8 mouse cellular contexts compared by ENCODE assay signal in genomic region chr13:93191831-93192645, GRCm38 (mm10). TPM values are rescaled to one million over a fixed set of nuclear protein-coding genes. Genes with fewer than 3 reads are reported as not detected.
A peak's percentile ranks its signal among the peaks of the same experiment; 100 is the strongest.
DNase-seq lines count a peak whose midpoint lies in the region; ATAC-seq lines count a peak whose summit lies in the region.

Gene Tent2, minus strand, starts transcription at chr13:93192385.

- DNase-seq in NIH3T3 (ENCODE audit: low read depth) = peak; percentile 96
- DNase-seq in cerebellum, postnatal 10 days = peak; percentile 94 to 96
- peak; percentile 93 for DNase-seq in frontal cortex, postnatal 10 days (ENCODE audit: low spot score in 2 of 2)
- peak; percentile 90 to 96 for DNase-seq in layer of hippocampus, postnatal 14 days (ENCODE audit: low spot score in 2 of 2)
- DNase-seq in lung, postnatal 14 days = peak; percentile 94
- peak; percentile 89 for DNase-seq in retina, adult 2 months (ENCODE audit: low read depth, low spot score)
- peak; percentile 89 to 94 for DNase-seq in thymus, postnatal 36 days

- peak within 1 kb of the TSS; percentile 92 for H3K9ac ChIP-seq in hindbrain, embryonic 12.5 days

- peaks cover 16% of the 10 kb centered on the region for H3K4me1 ChIP-seq in hindbrain, embryonic 12.5 days

- H3K27me3 ChIP-seq in hindbrain, embryonic 12.5 days = no peaks in the 10 kb centered on the region

- ATAC-seq in hindbrain, embryonic 12.5 days (ENCODE audit: low FRiP score) = peak; percentile 99

- H3K27ac ChIP-seq in hindbrain, embryonic 12.5 days = peak within 1 kb of the TSS; percentile 94

- H3K9me3 ChIP-seq in hindbrain, embryonic 12.5 days (replicated peaks) = no peaks in the 10 kb centered on the region

- H3K36me3 ChIP-seq in hindbrain, embryonic 12.5 days = no peaks in the 10 kb centered on the region

- peak within 1 kb of the TSS; percentile 86 for H3K4me3 ChIP-seq in hindbrain, embryonic 12.5 days

- under 1% methylated on average over 71 of the region's 72 CpGs for WGBS in hindbrain, embryonic 12.5 days

- H3K4me2 ChIP-seq in hindbrain, embryonic 12.5 days (replicated peaks) = peak within 1 kb of the TSS; percentile 77

RNA-seq across cellular contexts. Expression of gene Tent2, which starts in this region (rescaled TPM):
- 55.7 and 64.0 TPM in 2 replicates for polyA plus RNA-seq in hindbrain, embryonic 12.5 days (2016; fragmentation: Nextera tagmentation; extraction: Ambion mirVana)
- 10 to 100 TPM; 20.5 to 20.6 TPM for total RNA-seq in layer of hippocampus, postnatal 14 days (2021)

Comparison
In these comparisons a context has a peak if more than half of its experiments do, and no peak if none do; other contexts are left out.
1. Peak in every context shown above with its lines: DNase-seq, ATAC-seq, H3K4me3 ChIP-seq and H3K27ac ChIP-seq.